Mouse (Mus musculus) urinary bladder, postnatal 10 days (tissue): ENCODE results near the gene Steap3.
"Not testable (repeated sequence)": the region's sequence is repeated elsewhere in the genome, so short reads cannot be mapped to it uniquely, and the experiment has no call there.

Experiments used
- DNase-seq: peaks from one replicate; pipeline ENCODE4 v3.0.0; 2022; ENCODE audit warnings: low spot score

Gene Steap3

GRCm38 (mm10) chr1:120272605-120273004 lies at the start of gene Steap3:
TSS of gene Steap3 (minus strand) at chr1:120272705.
- DNase-seq = no peak

GRCm38 (mm10) chr1:120321270-120322021 lies 48.9 kb upstream of the Steap3 start:
- no peak for DNase-seq

GRCm38 (mm10) chr1:120305801-120306200 lies 33.3 kb upstream of the Steap3 start:
- DNase-seq = no peak

- no peak for DNase-seq
Observed at GRCm38 (mm10) chr1:120296936-120297335, 24.4 kb upstream of the Steap3 start.

GRCm38 (mm10) chr1:120293803-120294202 lies 21.3 kb upstream of the Steap3 start:
- no peak for DNase-seq

- DNase-seq = no peak
Observed at GRCm38 (mm10) chr1:120291709-120292108, 19.2 kb upstream of the Steap3 start.

GRCm38 (mm10) chr1:120289843-120290242 lies 17.3 kb upstream of the Steap3 start:
- DNase-seq = no peak

- DNase-seq = no peak
Observed at GRCm38 (mm10) chr1:120287679-120288078, 15.2 kb upstream of the Steap3 start.

- DNase-seq = not testable (repeated sequence)
Observed at GRCm38 (mm10) chr1:120276058-120276457, 3.6 kb upstream of the Steap3 start.

GRCm38 (mm10) chr1:120275224-120275623 lies 2.7 kb upstream of the Steap3 start:
- no peak for DNase-seq

- no peak for DNase-seq
Observed at GRCm38 (mm10) chr1:120270882-120271281, 1.6 kb downstream of the Steap3 start.

GRCm38 (mm10) chr1:120270115-120270514 lies 2.4 kb downstream of the Steap3 start:
- no peak for DNase-seq

GRCm38 (mm10) chr1:120267631-120268030 lies 4.9 kb downstream of the Steap3 start:
- DNase-seq = no peak

GRCm38 (mm10) chr1:120266460-120266859 lies 6.0 kb downstream of the Steap3 start:
- no peak for DNase-seq

- DNase-seq = peak; percentile 50
Observed at GRCm38 (mm10) chr1:120264861-120265686, 7.4 kb downstream of the Steap3 start.

- no peak for DNase-seq
Observed at GRCm38 (mm10) chr1:120263226-120263625, 9.3 kb downstream of the Steap3 start.

GRCm38 (mm10) chr1:120261166-120261565 lies 11.3 kb downstream of the Steap3 start:
- DNase-seq = no peak

GRCm38 (mm10) chr1:120259249-120259648 lies 13.3 kb downstream of the Steap3 start:
- no peak for DNase-seq

- DNase-seq = no peak
Observed at GRCm38 (mm10) chr1:120258744-120259143, 13.8 kb downstream of the Steap3 start.

- no peak for DNase-seq
Observed at GRCm38 (mm10) chr1:120258245-120258644, 14.3 kb downstream of the Steap3 start.

- DNase-seq = no peak
Observed at GRCm38 (mm10) chr1:120253751-120254150, 18.8 kb downstream of the Steap3 start.

- no peak for DNase-seq
Observed at GRCm38 (mm10) chr1:120252519-120253160, 19.9 kb downstream of the Steap3 start.

- DNase-seq = no peak
Observed at GRCm38 (mm10) chr1:120251193-120251592, 21.3 kb downstream of the Steap3 start.
